Mouse (Mus musculus) retina, embryonic 14.5 days (tissue): ENCODE measurements around the gene Mei4.

Experiments
- DNase-seq: peaks from one replicate; pipeline ENCODE4 v3.0.0-alpha.2; 2015; ENCODE audit warnings: low spot score

Mei4 gene

GRCm38 (mm10) chr9:81863181-81863887, at the start of gene Mei4:
Gene Mei4, plus strand, starts transcription at chr9:81863670.
- DNase-seq, result peak; percentile 89

DNA sequence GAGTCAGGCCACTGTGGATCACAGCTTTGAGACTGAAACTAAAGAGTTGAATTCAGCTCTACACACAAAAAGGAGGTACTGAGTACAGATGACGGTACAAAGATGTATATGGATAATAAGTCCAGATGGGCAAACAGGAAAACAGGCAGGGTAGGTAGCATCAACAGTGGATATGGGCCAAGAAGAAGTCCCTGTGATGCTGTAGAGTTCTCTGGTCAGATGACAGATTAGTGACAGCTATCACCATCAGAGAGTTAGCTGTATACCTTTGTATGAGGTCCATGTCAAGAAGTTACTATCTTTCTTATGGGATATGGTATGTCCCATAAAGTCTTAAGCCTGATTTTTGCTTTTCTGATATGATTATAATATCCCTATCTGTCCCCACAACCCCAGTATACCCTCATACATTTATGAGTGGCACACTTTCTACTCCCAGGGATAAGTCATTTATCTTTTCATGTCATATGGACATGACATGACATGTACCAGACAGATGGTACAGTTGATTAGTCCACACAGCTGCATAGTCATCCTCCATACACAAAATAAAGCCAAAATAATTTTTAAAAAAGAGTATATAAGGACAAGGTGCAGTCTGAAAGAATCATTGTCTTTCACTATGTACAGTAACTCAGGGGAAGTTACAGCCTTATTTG, 43.6 kb upstream of the Mei4 start:
- no peak for DNase-seq

DNA sequence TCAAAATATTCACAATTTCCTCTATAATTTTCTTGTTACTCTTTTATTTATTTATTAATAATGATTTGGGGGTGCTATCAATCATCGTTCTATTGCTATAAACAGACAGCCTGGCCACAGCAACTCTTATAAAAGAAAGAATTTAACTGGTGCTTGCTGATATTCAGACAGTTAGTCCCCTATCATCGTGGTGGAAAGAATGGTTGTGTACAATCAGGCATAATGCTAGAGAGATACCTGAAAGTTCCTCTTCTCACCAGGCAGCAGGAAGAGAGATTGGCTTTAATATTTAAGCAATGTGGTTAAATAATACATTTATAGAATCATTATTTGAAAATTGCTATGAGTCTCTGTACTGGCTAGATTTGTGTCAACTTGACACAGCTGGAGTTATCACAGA, 35.9 kb upstream of the Mei4 start:
- DNase-seq, result no peak

DNA sequence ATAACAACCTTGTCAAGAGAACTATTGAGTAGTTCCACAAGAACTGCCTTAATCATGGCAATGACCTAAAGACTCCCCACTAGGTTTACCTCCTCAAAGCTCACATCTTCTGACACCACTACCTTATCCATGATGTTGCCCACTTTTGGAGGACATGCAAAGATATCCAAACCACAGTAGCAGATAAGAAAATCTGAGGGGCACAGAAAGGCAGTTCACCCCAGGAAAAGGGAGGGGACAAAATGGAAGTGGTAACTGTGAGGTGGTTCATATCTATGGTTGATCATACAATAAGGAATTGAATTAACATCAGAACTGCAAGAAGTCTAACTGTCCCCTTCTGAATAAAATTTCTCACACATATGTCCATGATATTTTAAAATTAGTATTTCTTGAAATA, 29.4 kb upstream of the Mei4 start:
- no peak for DNase-seq

GRCm38 (mm10) chr9:81858861-81859260, 4.6 kb upstream of the Mei4 start:
- DNase-seq, result no peak

DNA sequence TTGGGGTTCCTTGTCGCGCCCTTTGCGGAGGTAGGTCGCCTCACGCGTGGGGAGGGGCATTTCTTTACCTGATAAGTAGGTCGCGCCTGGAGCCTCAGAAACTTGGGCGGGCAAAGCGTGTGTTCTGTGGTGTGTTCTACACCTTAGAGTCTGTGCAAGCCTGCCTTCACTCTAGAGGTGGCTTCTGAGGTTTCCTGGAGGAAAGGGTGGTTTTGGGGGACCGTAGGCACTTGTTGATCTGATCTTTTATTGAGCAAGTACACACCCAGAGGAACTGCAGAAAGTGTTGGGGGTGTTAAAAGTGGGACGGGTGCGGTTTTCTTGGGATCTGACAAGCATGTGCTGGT, 391 bp downstream of the Mei4 start:
- no peak for DNase-seq

DNA sequence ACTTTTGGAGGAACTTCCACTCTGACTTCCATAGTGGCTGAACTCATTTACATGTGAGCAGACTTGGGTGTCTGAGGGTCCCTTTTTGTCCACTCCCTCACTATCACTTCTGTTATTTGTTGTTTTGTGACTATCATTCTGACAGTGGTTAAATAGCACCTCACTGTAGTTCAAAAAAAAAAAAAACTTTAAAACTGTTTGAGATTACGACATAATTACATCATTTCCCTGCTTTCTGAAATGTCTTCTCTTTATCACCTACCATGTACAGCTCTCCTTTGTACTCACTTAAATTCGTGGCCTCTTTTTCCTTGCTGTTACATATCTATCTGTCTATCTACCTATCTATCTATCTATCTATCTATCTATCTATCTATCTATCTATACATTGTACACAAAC, 2.6 kb downstream of the Mei4 start:
- no peak for DNase-seq

DNA sequence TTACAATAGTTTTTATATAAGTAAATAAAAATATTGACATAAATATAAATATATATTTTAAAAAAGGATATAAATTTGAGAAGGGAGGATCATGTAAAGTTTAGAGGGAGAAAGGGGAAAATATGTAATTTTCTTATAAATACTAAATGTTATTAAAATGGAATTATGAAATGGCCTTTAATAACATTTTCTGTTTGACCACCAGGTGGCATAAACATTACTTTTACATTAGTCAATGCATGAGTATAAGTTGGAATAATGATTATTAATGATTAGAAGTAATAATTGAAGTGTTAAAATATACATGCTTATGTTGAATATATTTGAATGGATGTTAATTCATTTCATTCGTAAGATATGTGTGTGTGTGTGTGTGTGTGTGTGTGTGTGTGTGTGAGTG, 58.0 kb downstream of the Mei4 start:
- no peak for DNase-seq

- DNase-seq, result no peak
These were observed 61.3 kb downstream of the Mei4 start for GRCm38 (mm10) chr9:81924744-81925143.

- DNase-seq, result no peak
These were observed 77.1 kb downstream of the Mei4 start for GRCm38 (mm10) chr9:81940533-81940932.

DNA sequence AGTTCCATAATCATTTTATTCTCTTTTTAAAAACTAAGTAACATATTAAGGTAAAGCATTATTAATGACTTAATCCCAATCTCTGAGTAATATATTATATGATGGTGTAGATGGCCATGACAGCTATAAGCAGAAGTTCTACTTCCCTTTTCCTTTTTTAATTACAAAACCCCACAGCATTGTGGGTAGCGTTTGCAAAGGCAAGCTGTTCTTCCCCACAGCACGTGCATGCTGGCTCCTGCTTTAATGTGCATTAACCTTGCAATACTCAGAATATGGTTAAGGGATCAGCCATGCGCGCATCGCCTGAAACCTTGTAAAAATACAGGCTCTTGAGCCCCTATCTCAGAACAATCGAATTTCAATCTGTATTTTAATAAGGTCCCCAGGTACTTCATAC, 82.2 kb downstream of the Mei4 start:
- no peak for DNase-seq

DNA sequence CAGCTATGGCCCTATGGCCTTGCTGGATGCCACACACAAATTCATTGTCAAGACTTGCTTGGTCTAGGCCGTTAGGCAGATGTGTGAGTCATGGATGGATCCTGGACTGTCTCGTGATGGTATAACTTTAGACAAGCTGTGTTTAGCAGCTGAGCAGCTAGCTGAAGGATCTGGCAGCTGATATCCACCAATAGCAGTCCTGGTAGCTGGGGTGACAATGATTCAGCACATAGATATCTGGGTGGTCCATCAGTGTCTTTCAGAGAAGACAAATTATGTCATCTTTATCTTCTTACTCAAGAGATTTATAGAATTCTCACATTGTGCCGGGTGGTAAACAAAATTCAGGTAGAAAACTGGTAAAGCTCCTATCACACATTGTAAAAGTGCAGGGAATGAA, 93.4 kb downstream of the Mei4 start:
- no peak for DNase-seq

DNA sequence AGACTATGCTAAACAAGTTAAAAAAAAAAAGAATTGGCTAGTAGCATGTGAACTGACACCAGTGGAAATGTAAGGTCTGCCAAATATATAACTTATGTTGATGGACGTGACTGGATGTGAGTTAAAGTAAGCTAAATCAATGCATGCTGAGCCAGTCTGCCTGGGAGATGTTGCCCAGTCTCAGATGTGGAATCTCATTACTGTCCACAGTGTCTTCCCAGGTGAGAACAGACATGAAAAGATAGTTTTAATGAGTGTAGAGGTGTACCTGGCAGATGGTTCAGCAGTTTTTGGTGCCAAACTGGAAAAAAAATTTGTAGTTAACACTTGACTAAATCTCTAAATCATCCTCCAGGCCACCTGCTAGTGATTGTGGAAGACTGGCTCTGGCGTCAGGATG, 94.4 kb downstream of the Mei4 start:
- DNase-seq, result no peak

- no peak for DNase-seq
These were observed 103.3 kb downstream of the Mei4 start for GRCm38 (mm10) chr9:81966765-81967164.

DNA sequence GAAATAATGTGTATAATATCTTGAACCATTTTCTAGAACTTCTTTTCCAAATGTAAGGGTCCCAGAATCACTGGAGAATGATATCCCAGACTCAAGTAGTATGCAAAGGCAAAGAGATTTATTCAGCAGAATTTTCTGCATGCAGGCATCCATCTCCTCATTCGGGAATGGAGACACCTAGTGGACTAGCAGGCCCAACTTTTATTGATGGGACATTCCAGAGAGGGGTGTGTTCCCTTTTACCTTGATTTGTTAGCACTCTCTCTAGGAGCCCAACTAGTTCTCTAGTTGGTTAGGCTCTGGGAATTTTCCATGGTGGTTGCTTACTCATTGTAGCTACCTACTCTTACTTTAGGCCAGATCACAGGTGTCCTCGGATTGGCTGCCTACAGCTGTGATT, 105.5 kb downstream of the Mei4 start:
- DNase-seq, result no peak

- no peak for DNase-seq
These were observed 119.0 kb downstream of the Mei4 start for GRCm38 (mm10) chr9:81982461-81982860.

DNA sequence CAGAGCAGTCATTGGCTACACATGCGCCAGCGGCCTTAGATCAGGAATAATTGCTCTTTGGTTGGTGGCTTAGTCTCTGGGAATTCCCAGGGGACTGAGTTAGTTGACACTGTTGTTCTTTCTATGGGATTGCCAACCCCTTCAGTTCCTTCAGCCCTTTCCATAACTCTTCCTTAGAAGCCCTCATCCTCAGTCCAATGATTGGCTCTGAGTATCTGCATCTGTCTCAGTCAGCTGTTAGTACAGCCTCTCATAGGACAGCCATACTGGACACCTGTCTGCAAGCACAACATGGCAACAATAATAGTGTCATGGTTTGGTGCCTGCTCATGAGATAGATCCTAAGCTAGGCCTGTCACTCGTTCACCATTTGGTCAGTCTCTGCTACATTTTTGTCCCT, 149.5 kb downstream of the Mei4 start:
- DNase-seq, result no peak

- no peak for DNase-seq
These were observed 179.1 kb downstream of the Mei4 start for GRCm38 (mm10) chr9:82042515-82043056.

DNA sequence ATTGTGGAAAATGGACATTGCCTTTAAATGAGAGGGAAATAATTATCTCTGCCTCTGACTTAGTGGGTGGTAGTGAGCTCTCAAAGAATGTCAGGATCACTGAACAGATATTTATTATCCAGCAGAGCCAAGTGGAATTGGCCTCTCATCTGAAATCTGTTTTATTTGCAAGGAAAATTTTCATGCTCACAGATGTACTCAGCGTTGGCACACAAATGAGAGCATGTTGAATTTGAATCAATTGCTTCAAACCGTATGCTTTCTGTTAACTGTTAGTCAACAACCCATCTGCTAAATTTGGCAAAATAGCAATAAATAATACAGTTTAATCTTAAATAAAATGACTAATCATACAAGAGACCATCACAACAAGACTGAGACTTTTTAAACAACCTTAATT, 181.0 kb downstream of the Mei4 start:
- no peak for DNase-seq

DNA sequence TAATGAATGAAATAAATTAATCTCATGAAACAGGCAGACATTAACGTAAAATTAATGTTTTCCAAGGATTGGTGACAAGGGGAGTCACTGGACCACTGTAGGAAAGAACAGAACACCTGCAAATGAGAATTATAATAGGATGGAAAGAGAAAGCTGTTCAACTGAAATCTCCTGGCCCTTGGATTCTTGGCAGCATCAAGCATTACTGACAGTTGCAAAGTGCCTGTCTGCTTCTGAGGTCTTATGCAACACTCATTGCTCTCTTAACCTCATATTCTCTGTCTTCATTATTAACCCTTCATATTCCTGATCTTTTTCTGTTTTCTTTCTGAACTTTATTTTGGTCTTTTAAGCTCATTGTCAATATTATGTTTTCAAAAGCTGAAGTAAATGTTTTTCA, 210.4 kb downstream of the Mei4 start:
- no peak for DNase-seq

DNA sequence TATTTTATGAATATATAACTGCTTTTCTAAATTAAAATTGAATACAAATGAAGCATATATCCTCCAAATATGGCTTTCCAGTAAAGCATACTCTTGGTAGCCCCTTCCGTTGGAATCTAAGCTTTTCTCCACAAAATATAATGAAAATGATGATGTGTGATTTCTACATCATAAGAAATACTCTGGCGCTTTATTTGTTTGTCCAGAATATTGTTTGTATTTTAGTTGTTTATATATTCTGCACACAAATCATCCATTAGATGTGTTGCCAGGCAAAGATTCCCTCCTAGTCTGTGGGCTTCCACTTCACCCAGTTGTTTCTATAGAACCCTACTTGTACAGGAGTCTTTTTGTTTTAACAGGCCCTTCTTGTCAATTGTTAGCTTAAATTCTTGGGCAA, 211.8 kb downstream of the Mei4 start:
- no peak for DNase-seq

DNA sequence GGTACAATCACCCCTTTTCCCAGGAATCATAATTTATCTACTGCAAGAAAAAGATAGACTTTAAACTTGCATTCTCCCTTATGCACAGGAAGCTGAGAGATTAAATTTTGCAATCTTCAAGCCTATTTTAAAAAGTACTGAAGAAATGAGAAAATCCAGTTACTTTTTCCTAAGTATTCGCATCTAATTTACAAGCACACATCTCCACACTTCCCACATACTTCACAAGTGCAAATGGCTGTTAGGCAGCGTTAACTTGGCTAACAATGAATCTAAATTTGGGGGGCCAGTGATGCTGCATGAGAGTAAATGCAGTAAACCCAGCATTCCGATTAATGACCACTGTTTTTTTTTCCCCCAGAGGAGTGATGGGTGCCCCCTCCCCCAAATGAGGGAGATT, 232.9 kb downstream of the Mei4 start:
- DNase-seq, result no peak

DNA sequence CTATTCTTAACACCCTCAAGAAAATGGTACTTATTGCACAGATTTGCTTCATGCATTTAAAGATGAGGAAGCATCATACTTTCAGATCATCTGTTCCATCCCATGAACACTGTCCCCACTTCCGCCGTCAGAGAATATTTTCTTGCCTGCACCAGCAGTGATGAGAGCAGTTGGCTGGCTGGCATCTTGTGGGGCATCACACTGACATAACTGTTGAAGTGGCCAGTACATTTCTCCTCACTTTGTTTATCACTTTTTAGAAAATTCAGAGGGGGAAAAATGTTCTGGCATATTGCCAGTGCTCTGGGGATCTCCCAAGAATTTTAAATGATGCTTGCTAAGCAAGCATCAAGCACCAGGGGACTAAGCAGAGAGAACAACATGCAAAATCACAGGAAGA, 251.4 kb downstream of the Mei4 start:
- DNase-seq, result no peak

- no peak for DNase-seq
These were observed 272.6 kb downstream of the Mei4 start for GRCm38 (mm10) chr9:82136119-82136518.
